Comparison of ENCODE assay signal across 8 mouse cellular contexts in the genomic region with DNA sequence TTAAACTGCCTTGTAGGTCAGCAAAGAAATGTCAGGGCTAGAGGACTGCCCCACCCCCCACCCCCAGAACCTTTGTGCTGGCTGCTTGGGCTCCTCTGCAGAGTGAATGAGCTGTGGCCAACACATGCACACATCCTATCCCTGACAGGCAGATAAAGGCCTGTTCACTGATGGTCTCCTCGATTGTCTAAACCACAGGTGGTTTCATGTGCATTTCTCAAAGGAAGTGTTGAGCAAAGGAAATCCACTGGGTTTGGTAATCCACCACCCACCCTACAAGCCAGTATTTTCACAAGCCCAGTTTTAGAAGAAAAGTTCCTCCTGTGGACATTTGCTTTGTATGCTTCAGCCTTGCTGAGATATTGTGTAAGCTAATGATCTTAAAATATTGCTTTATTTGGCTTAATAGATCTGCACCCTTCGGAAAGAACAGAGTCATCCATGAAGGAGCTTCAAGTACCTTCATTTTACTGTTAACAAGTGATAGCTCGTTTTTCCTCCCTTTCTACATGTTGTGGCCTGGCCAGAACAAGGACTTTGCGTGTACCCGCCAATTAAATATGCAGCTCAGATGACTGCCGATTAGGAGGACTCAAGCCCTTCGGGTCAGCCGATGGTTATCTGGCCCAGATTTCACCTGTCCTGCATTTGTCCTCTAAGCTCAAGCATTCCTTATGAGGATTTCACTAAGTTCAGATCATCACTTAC. TPM values are rescaled to one million over a fixed set of nuclear protein-coding genes. Genes with fewer than 3 reads are reported as not detected.
DNase-seq lines count a peak whose midpoint lies in the region; ATAC-seq lines count a peak whose summit lies in the region.

No protein-coding gene starts in this region.

- no peak overlapping the region for H3K27ac ChIP-seq in liver, embryonic 11.5 days (ENCODE audit: low read depth, low read length)
- H3K27ac ChIP-seq in brown adipose tissue, adult 24 weeks (replicated peaks; ENCODE audit: low read depth, low read length), result peak overlapping the region; percentile 83
- no peak overlapping the region for H3K27ac ChIP-seq in hindbrain, embryonic 11.5 days (ENCODE audit: low read depth, low read length)
- H3K27ac ChIP-seq in intestine, embryonic 15.5 days, result no peak overlapping the region

- peaks cover 15% of the 10 kb centered on the region for H3K27me3 ChIP-seq in liver, embryonic 11.5 days (replicated peaks; ENCODE audit: control insufficient read depth, insufficient read depth, low read length)
- 0 out of 2 replicates have a peak, but pooled peaks cover 1% of the 10 kb centered on the region for H3K27me3 ChIP-seq in hindbrain, embryonic 11.5 days (ENCODE audit: control insufficient read depth, insufficient read depth, low read length)
- H3K27me3 ChIP-seq in intestine, embryonic 15.5 days (replicated peaks), result peaks cover 2% of the 10 kb centered on the region; the same call in 1 of the 2 replicates

- no peak overlapping the region for H3K4me2 ChIP-seq in liver, embryonic 11.5 days
- H3K4me2 ChIP-seq in hindbrain, embryonic 11.5 days (replicated peaks; ENCODE audit: low read depth, low read length), result no peak overlapping the region; the same call in 1 of the 2 replicates
- no peak overlapping the region for H3K4me2 ChIP-seq in intestine, embryonic 15.5 days (replicated peaks)

- H3K4me3 ChIP-seq in liver, embryonic 11.5 days (ENCODE audit: low read depth, low read length), result no peak overlapping the region
- H3K4me3 ChIP-seq in brown adipose tissue, adult 24 weeks (ENCODE audit: insufficient read depth, low read depth, low read length), result peak overlapping the region; percentile 41
- H3K4me3 ChIP-seq in hindbrain, embryonic 11.5 days (ENCODE audit: low read depth, low read length), result no peak overlapping the region
- no peak overlapping the region for H3K4me3 ChIP-seq in intestine, embryonic 15.5 days (replicated peaks)

- no peak overlapping the region for H3K9ac ChIP-seq in liver, embryonic 11.5 days (ENCODE audit: low read depth, low read length)
- no peak overlapping the region for H3K9ac ChIP-seq in hindbrain, embryonic 11.5 days (ENCODE audit: low read depth, low read length)
- no peak overlapping the region for H3K9ac ChIP-seq in intestine, embryonic 15.5 days

- H3K4me1 ChIP-seq in liver, embryonic 11.5 days (replicated peaks; ENCODE audit: control insufficient read depth, insufficient read depth, low read length), result peaks cover 2% of the 10 kb centered on the region; the same call in 1 of the 2 replicates
- no peaks in the 10 kb centered on the region for H3K4me1 ChIP-seq in brown adipose tissue, adult 24 weeks (ENCODE audit: control insufficient read depth, insufficient read depth, insufficient read length, low read length)
- H3K4me1 ChIP-seq in hindbrain, embryonic 11.5 days (replicated peaks; ENCODE audit: control insufficient read depth, insufficient read depth, low read length), result peaks cover 2% of the 10 kb centered on the region; the same call in 1 of the 2 replicates
- 0 out of 2 replicates have a peak, but pooled peaks cover 3% of the 10 kb centered on the region for H3K4me1 ChIP-seq in intestine, embryonic 15.5 days (replicated peaks)

- ATAC-seq in liver, embryonic 11.5 days (replicated peaks; ENCODE audit: low FRiP score), result 0 out of 2 replicates have a peak, but pooled peaks have one; percentile 37
- ATAC-seq in hindbrain, embryonic 11.5 days (ENCODE audit: low FRiP score), result peak; percentile 55
- peak; percentile 29; the same call in 1 of the 2 replicates for ATAC-seq in monocyte, adult 5-6 weeks (replicated peaks; ENCODE audit: insufficient number of reproducible peaks, low FRiP score, low TSS enrichment, poor library complexity, severe bottlenecking)
- no peak for ATAC-seq in intestine, embryonic 15.5 days

- 51% methylated on average over 8 of the region's 8 CpGs for WGBS in liver, embryonic 11.5 days
- WGBS in hindbrain, embryonic 11.5 days, result 59% methylated on average over 8 of the region's 8 CpGs
- 69% methylated on average over 8 of the region's 8 CpGs for WGBS in intestine, embryonic 15.5 days

- DNase-seq in liver, embryonic 11.5 days (ENCODE audit: low spot score), result no peak
- DNase-seq in liver, result no peak
- peak; percentile 41 for DNase-seq in hindbrain, embryonic 11.5 days (ENCODE audit: low spot score)
- no peak for DNase-seq in right cerebral cortex, postnatal 36 days (ENCODE audit: low spot score in 2 of 2)
- DNase-seq in gastrocnemius, postnatal 4 days (ENCODE audit: low spot score in 2 of 2), result no peak

- H3K36me3 ChIP-seq in liver, embryonic 11.5 days (ENCODE audit: control insufficient read depth, insufficient read depth, low read length), result no peaks in the 10 kb centered on the region
- no peaks in the 10 kb centered on the region for H3K36me3 ChIP-seq in hindbrain, embryonic 11.5 days (ENCODE audit: control insufficient read depth, insufficient read depth, low read length)
- no peaks in the 10 kb centered on the region for H3K36me3 ChIP-seq in intestine, embryonic 15.5 days

- H3K9me3 ChIP-seq in liver, embryonic 11.5 days (ENCODE audit: control insufficient read depth, low read length), result no peaks in the 10 kb centered on the region
- H3K9me3 ChIP-seq in hindbrain, embryonic 11.5 days (ENCODE audit: control insufficient read depth, low read length), result no peaks in the 10 kb centered on the region
- no peaks in the 10 kb centered on the region for H3K9me3 ChIP-seq in intestine, embryonic 15.5 days

RNA-seq across cellular contexts. Expression of a gene that starts 3.1 kb away (rescaled TPM):
- 1,729 and 1,856 TPM in 2 replicates for polyA plus RNA-seq in liver, embryonic 11.5 days (2014; fragmentation: Nextera tagmentation; extraction: Ambion mirVana)
- polyA plus RNA-seq in brown adipose tissue, adult 24 weeks (2012; ENCODE audit: insufficient read depth, insufficient read length, missing spikeins), result 941 and 1,203 TPM in 2 replicates
- polyA plus RNA-seq in hindbrain, embryonic 11.5 days (2014; fragmentation: Nextera tagmentation; extraction: Ambion mirVana), result 6,076 and 6,498 TPM in 2 replicates
- 8,846 to 11,803 TPM (median 11,494 TPM) in 3 replicates for total RNA-seq in monocyte, adult 5-6 weeks (2017)
- 3,039 and 3,818 TPM in 2 replicates for polyA plus RNA-seq in intestine, embryonic 15.5 days (2015; fragmentation: Nextera tagmentation; extraction: Ambion mirVana)
- total RNA-seq in gastrocnemius, postnatal 4 days (2021), result 100 to 1,000 TPM; 754 to 847 TPM

RNA-seq across cellular contexts. Expression of a gene that starts 58.2 kb away (rescaled TPM):
- 0.63 and 0.84 TPM in 2 replicates for polyA plus RNA-seq in liver, embryonic 11.5 days (2014; fragmentation: Nextera tagmentation; extraction: Ambion mirVana)
- 0.79 and 0.99 TPM in 2 replicates for polyA plus RNA-seq in brown adipose tissue, adult 24 weeks (2012; ENCODE audit: insufficient read depth, insufficient read length, missing spikeins)
- polyA plus RNA-seq in hindbrain, embryonic 11.5 days (2014; fragmentation: Nextera tagmentation; extraction: Ambion mirVana), result not detected in 2 replicates
- total RNA-seq in monocyte, adult 5-6 weeks (2017), result 50.9 to 97.9 TPM (median 77.8 TPM) in 3 replicates
- polyA plus RNA-seq in intestine, embryonic 15.5 days (2015; fragmentation: Nextera tagmentation; extraction: Ambion mirVana), result 0.60 and 0.61 TPM in 2 replicates
- total RNA-seq in gastrocnemius, postnatal 4 days (2021), result under 1 TPM; 0.93 TPM
